Mouse (Mus musculus) common myeloid progenitor, adult 5-6 weeks (primary cell): ENCODE data around the gene Usp34. TPM values are rescaled to one million over a fixed set of nuclear protein-coding genes. Genes with fewer than 3 reads are reported as not detected.
"Not testable (repeated sequence)": the region's sequence is repeated elsewhere in the genome, so short reads cannot be mapped to it uniquely, and the experiment has no call there.

ENCODE experiments used
- ATAC-seq: replicated peaks from 2 replicates; pipeline ENCODE4 v1.8.0; 2016; ENCODE audit warnings: low read depth, mild to moderate bottlenecking, moderate TSS enrichment, inconsistent platforms; ENCODE audit not compliant: poor library complexity, severe bottlenecking
- total RNA-seq: library from RNA; stranded (forward); fragments of 200-1000, 187-1606 nt; gene quantifications from 2 replicates; pipeline ENCODE4 v1.2.3, GENCODE M21; 2017

Usp34 gene
- 67.6 and 81.4 TPM in 2 replicates for total RNA-seq

- ATAC-seq = no peak
These were observed at the start of gene Usp34 for GRCm38 (mm10) chr11:23306764-23307565. Gene Usp34 (plus strand): TSS chr11:23306895.

GRCm38 (mm10) chr11:23259073-23259472, 47.6 kb upstream of the Usp34 start:
- no peak for ATAC-seq

- no peak for ATAC-seq
These were observed 47.2 kb upstream of the Usp34 start for GRCm38 (mm10) chr11:23259481-23259880.

GRCm38 (mm10) chr11:23260186-23260585, 46.5 kb upstream of the Usp34 start:
- no peak for ATAC-seq

- ATAC-seq = no peak
These were observed 45.2 kb upstream of the Usp34 start for GRCm38 (mm10) chr11:23261490-23261889.

- no peak for ATAC-seq
These were observed 41.7 kb upstream of the Usp34 start for GRCm38 (mm10) chr11:23264949-23265348.

- ATAC-seq = peak; percentile 68
These were observed 34.6 kb upstream of the Usp34 start for GRCm38 (mm10) chr11:23271770-23272724.

- no peak for ATAC-seq
These were observed 30.9 kb upstream of the Usp34 start for GRCm38 (mm10) chr11:23275780-23276179.

GRCm38 (mm10) chr11:23284469-23284868, 22.2 kb upstream of the Usp34 start:
- no peak for ATAC-seq

- ATAC-seq = not testable (repeated sequence)
These were observed 17.8 kb upstream of the Usp34 start for GRCm38 (mm10) chr11:23288866-23289265.

GRCm38 (mm10) chr11:23297379-23297778, 9.3 kb upstream of the Usp34 start:
- no peak for ATAC-seq

- ATAC-seq = no peak
These were observed 8.4 kb upstream of the Usp34 start for GRCm38 (mm10) chr11:23298301-23298700.

- ATAC-seq = no peak
These were observed 6.8 kb upstream of the Usp34 start for GRCm38 (mm10) chr11:23299910-23300309.

- no peak for ATAC-seq
These were observed 3.6 kb upstream of the Usp34 start for GRCm38 (mm10) chr11:23303126-23303525.

- ATAC-seq = not testable (repeated sequence)
These were observed 1.5 kb upstream of the Usp34 start for GRCm38 (mm10) chr11:23305101-23305672.

GRCm38 (mm10) chr11:23305673-23306608, 754 bp upstream of the Usp34 start:
- peak; percentile 95 for ATAC-seq

- ATAC-seq = no peak
These were observed 848 bp downstream of the Usp34 start for GRCm38 (mm10) chr11:23307566-23307920.

GRCm38 (mm10) chr11:23313496-23313895, 6.8 kb downstream of the Usp34 start:
- ATAC-seq = peak; percentile 66

- ATAC-seq = no peak
These were observed 22.7 kb downstream of the Usp34 start for GRCm38 (mm10) chr11:23329413-23329812.

- ATAC-seq = no peak
These were observed 25.4 kb downstream of the Usp34 start for GRCm38 (mm10) chr11:23332136-23332535.
